Mouse (Mus musculus) urinary bladder, adult 18-20 months (tissue): Measurements from ENCODE around the gene Fam135a.
A peak's percentile ranks its signal among the peaks of the same experiment; 100 is the strongest.

Source experiments
- DNase-seq, 2 experiments: peaks; one replicate each; pipeline ENCODE4 v3.0.0; 2022; ENCODE audit warnings: low spot score in 2 of 2, mixed read lengths in 2 of 2

The Fam135a gene

GRCm38 (mm10) chr1:24099926-24100869 lies at the start of gene Fam135a:
TSS of gene Fam135a (minus strand) at chr1:24100341.
- peak; percentile 83 to 89 for DNase-seq

GRCm38 (mm10) chr1:24143504-24143903 lies 43.4 kb upstream of the Fam135a start:
- no peak for DNase-seq

- no peak for DNase-seq
Measured at GRCm38 (mm10) chr1:24140555-24140954, 40.4 kb upstream of the Fam135a start.

GRCm38 (mm10) chr1:24137133-24137532 lies 37.0 kb upstream of the Fam135a start:
- DNase-seq, result peak; percentile 8 to 25

- DNase-seq, result no peak
Measured at GRCm38 (mm10) chr1:24134792-24135191, 34.7 kb upstream of the Fam135a start.

GRCm38 (mm10) chr1:24133853-24134252 lies 33.7 kb upstream of the Fam135a start:
- DNase-seq, result no peak

GRCm38 (mm10) chr1:24127866-24128265 lies 27.7 kb upstream of the Fam135a start:
- no peak for DNase-seq

GRCm38 (mm10) chr1:24124610-24125009 lies 24.5 kb upstream of the Fam135a start:
- no peak for DNase-seq

- DNase-seq, result no peak
Measured at GRCm38 (mm10) chr1:24122582-24122981, 22.4 kb upstream of the Fam135a start.

GRCm38 (mm10) chr1:24107971-24108773 lies 8.0 kb upstream of the Fam135a start:
- DNase-seq, result peak in 1 of 2 experiments; percentile 0

GRCm38 (mm10) chr1:24107378-24107777 lies 7.2 kb upstream of the Fam135a start:
- DNase-seq, result peak in 1 of 2 experiments; percentile 14

- no peak for DNase-seq
Measured at GRCm38 (mm10) chr1:24102579-24103149, 2.5 kb upstream of the Fam135a start.

- DNase-seq, result no peak
Measured at GRCm38 (mm10) chr1:24100870-24101358, 773 bp upstream of the Fam135a start.

GRCm38 (mm10) chr1:24099541-24099925 lies 608 bp downstream of the Fam135a start:
- peak in 1 of 2 experiments; percentile 10 for DNase-seq

- DNase-seq, result no peak
Measured at GRCm38 (mm10) chr1:24097541-24097940, 2.6 kb downstream of the Fam135a start.

GRCm38 (mm10) chr1:24092414-24092813 lies 7.7 kb downstream of the Fam135a start:
- DNase-seq, result no peak

- no peak for DNase-seq
Measured at GRCm38 (mm10) chr1:24090603-24091002, 9.5 kb downstream of the Fam135a start.

- no peak for DNase-seq
Measured at GRCm38 (mm10) chr1:24090094-24090493, 10.0 kb downstream of the Fam135a start.

- DNase-seq, result no peak
Measured at GRCm38 (mm10) chr1:24086176-24086575, 14.0 kb downstream of the Fam135a start.

- DNase-seq, result no peak
Measured at GRCm38 (mm10) chr1:24074396-24074795, 25.7 kb downstream of the Fam135a start.

GRCm38 (mm10) chr1:24073386-24074248 lies 26.5 kb downstream of the Fam135a start:
- no peak for DNase-seq
